Mouse (Mus musculus) kidney, embryonic 16.5 days (tissue): ENCODE results near the gene Tex14. TPM values are rescaled to one million over a fixed set of nuclear protein-coding genes. Genes with fewer than 3 reads are reported as not detected.

ENCODE experiments used
- ATAC-seq: fragments of 200-750 bp; cut with Nextera tagmentation; 2 replicates; pipeline ENCODE4 v1.8.0; 2017; ENCODE audit warnings: moderate TSS enrichment; ENCODE audit not compliant: low FRiP score, low TSS enrichment
- H3K27ac ChIP-seq: fragments of 300-500 bp; sonication (generic); 2 replicates; pipeline ENCODE4 v1.5.1; 2014; ENCODE audit warnings: low read length
- H3K27me3 ChIP-seq: fragments of 300-500 bp; sonication (generic); 2 replicates; pipeline ENCODE4 v1.6.1; 2014; ENCODE audit warnings: low read length, control low read depth, mixed read lengths; ENCODE audit not compliant: insufficient read depth
- H3K36me3 ChIP-seq: fragments of 300-500 bp; sonication (generic); 2 replicates; pipeline ENCODE4 v1.6.1; 2014; ENCODE audit warnings: low read length, control low read depth, mixed read lengths; ENCODE audit not compliant: insufficient read depth
- H3K4me1 ChIP-seq: fragments of 300-500 bp; sonication (generic); 2 replicates; pipeline ENCODE4 v1.6.1; 2014; ENCODE audit warnings: low read length, control low read depth, mixed read lengths; ENCODE audit not compliant: insufficient read depth
- H3K4me2 ChIP-seq: fragments of 300-500 bp; sonication (generic); replicated peaks from 2 replicates; pipeline ENCODE4 v1.6.1; 2014; ENCODE audit warnings: low read depth, low read length
- H3K4me3 ChIP-seq: fragments of 300-500 bp; sonication (generic); 2 replicates; pipeline ENCODE4 v1.5.1; 2014; ENCODE audit warnings: mild to moderate bottlenecking, low read length
- H3K9ac ChIP-seq: fragments of 300-500 bp; sonication (generic); replicated peaks from 2 replicates; pipeline ENCODE4 v1.6.1; 2014; ENCODE audit warnings: low read length
- H3K9me3 ChIP-seq: fragments of 300-500 bp; sonication (generic); 2 replicates; pipeline ENCODE4 v1.6.1; 2016; ENCODE audit warnings: low read length, control low read depth
- WGBS: fragments of 180-500 bp; shearing (Covaris S2); extraction: QIAGEN DNeasy Blood & Tissue Kit; methylation state at CpG from one replicate; pipeline ENCODE4 v1.1.7; 2014; 5-methylcytosine and 5-hydroxymethylcytosine counted together
- polyA plus RNA-seq: library from polyadenylated mRNA; unstranded; fragments of >200 nt; fragmentation: Nextera tagmentation; extraction: Ambion mirVana; gene quantifications from 2 replicates; pipeline ENCODE4 v1.2.1, GENCODE M21; 2015

Gene Tex14
- polyA plus RNA-seq, 1 experiment from 2014 or later, result 0.31 TPM

DNA sequence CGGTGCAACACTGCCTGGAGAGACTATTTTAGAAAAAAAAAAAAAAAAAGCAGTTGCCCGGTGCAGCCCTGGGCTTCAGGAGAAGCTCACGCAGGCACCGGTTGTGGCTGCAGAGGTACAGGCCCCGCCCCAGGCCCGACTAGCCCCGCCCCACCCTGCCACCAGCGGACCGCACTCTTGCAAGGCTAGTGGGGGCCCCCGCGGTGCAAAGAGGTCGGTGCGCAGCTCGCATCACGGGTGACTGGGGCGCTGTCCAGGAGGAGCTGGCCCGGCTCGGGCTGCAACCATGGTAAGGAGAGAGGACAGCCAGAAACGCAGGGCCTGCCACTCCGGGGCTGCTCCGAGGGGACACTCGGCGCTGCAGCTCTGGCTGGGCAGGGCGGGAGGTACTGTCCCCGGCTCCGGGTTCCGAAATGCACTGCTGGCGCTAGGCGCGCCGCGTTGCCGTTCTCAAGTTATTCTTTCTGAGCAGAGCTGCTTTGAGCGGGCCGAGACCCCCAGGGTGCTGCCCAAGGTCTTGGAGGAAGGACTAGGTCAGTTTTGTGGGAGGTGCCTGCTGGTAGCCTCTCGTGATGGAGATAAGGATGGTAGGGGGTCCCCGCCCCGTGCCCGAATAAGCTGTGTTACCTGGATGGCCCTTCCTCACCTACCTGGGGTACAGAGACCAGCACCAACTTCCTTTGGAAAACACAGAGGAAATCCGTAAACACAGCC is 173.5 kb downstream of the Tex14 start:
- Histone ChIP-seq H3K36me3 (no peaks in the 10 kb centered on the region), H3K9me3 (no peaks in the 10 kb centered on the region), H3K27me3 (no peaks in the 10 kb centered on the region), H3K9ac (peak overlapping the region; percentile 69), H3K27ac (peak overlapping the region; percentile 85), H3K4me2 (peak overlapping the region; percentile 91), H3K4me1 (peaks cover 54% of the 10 kb centered on the region), H3K4me3 (peak overlapping the region; percentile 53)
- peak; percentile 78 for ATAC-seq
- WGBS, result under 1% methylated on average over 40 of the region's 40 CpGs

GRCm38 (mm10) chr11:87578963-87579601 is 174.2 kb downstream of the Tex14 start:
- H3K27me3 ChIP-seq, result no peaks in the 10 kb centered on the region
- H3K4me3 ChIP-seq, result peak overlapping the region; percentile 53
- peaks cover 48% of the 10 kb centered on the region for H3K4me1 ChIP-seq
- no peaks in the 10 kb centered on the region for H3K9me3 ChIP-seq
- peak overlapping the region; percentile 91 for H3K4me2 ChIP-seq
- ATAC-seq, result no peak
- peak overlapping the region; percentile 85 for H3K27ac ChIP-seq
- H3K36me3 ChIP-seq, result no peaks in the 10 kb centered on the region
- peak overlapping the region; percentile 69 for H3K9ac ChIP-seq
- WGBS, result 14% methylated on average over 10 of the region's 10 CpGs

DNA sequence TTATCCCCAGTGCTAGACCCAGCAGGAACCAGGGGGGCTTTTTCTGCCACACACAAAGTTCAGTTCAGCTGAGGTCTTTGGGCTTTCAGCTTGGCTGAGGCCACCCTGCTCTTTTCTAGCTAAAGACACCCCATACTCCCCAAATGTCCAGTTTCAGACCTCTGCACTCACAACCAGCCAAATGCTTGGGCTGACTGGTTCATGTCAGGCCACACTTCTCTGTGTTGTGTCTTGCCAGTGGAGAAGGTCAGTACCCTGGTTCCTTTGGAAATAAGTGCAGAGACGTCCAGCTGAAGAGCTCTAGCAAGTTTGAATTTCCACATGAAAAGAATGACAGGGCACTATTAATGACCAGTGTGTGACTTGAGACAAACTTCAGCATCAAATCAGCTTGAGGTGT is 174.8 kb downstream of the Tex14 start:
- no peaks in the 10 kb centered on the region for H3K27me3 ChIP-seq
- no peaks in the 10 kb centered on the region for H3K9me3 ChIP-seq
- peak overlapping the region; percentile 53; the same call in 1 of the 2 replicates for H3K9ac ChIP-seq
- peak overlapping the region; percentile 53; the same call in 1 of the 2 replicates for H3K4me3 ChIP-seq
- H3K4me1 ChIP-seq, result peaks cover 46% of the 10 kb centered on the region
- H3K27ac ChIP-seq, result peak overlapping the region; percentile 85; the same call in 1 of the 2 replicates
- WGBS, result 44% methylated on average over 1 of the region's 1 CpGs
- ATAC-seq, result no peak
- H3K36me3 ChIP-seq, result no peaks in the 10 kb centered on the region
- peak overlapping the region; percentile 91 for H3K4me2 ChIP-seq

DNA sequence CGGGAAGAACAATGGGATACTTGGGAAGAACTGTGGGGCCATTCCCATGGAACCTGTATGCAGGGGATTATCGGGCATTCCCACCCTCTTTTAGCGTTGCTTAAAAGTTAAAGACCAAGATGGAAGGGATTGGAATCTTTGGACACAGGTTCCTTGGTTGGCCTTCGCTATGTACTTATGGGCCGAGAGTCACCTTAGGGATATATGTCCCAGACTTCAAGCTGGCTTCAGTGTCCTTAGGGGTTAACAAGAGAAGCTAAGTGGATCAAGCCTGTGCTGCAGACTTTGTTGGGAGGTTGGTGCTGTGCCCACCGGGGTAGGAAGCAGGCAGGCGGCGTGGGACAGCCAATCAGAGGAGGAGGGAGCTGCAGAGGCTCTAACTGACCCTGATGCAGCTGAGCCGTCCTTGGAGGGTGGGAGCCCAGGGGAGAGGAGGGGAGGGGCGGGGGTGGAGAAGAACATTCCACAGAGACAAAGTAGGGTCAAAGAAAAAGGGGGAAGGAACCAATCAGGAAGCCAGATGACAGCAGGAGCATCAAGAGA is 175.7 kb downstream of the Tex14 start:
- no peak overlapping the region for H3K9ac ChIP-seq
- H3K9me3 ChIP-seq, result no peaks in the 10 kb centered on the region
- H3K4me3 ChIP-seq, result no peak overlapping the region
- WGBS, result 58% methylated on average over 10 of the region's 10 CpGs
- H3K27me3 ChIP-seq, result no peaks in the 10 kb centered on the region
- H3K27ac ChIP-seq, result no peak overlapping the region
- H3K4me1 ChIP-seq, result peaks cover 47% of the 10 kb centered on the region
- H3K36me3 ChIP-seq, result no peaks in the 10 kb centered on the region
- ATAC-seq, result no peak
- no peak overlapping the region for H3K4me2 ChIP-seq

DNA sequence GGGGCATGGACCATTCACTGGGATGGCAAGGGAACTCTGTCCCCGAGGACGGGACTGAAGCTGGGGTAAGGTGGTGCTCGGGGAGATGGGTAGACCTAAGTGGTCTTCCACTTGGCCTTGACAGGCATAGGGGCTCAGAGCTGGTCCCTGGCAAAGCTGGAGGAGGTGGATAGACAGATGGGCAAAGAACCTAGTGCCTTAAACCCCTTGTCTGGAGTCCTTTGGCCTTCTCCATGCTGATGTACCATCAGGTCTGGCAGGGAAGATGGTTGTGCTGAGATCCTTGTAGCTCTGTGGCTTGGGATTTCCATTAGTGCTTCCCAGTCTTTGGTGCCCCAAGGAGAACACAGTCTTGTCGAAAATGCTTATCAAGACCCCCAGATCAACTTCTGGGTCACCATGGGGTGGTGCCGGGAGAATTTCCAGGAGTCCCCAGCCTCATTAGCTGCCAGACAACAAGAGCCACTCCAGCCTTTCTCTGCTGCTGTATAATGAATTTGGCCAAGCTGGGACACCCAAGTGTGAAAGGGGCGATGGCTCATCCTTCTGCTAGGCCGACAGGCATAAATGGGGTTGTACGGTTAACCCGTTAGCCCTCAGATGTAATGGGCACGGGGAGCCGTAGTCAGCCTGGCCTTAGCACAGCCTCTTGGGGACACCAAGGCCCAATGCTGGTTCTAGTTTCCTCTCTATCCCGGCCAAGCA is 176.4 kb downstream of the Tex14 start:
- H3K9me3 ChIP-seq, result no peaks in the 10 kb centered on the region
- WGBS, result 88% methylated on average over 12 of the region's 12 CpGs
- no peak for ATAC-seq

GRCm38 (mm10) chr11:87581933-87582710 is 177.3 kb downstream of the Tex14 start:
- Histone ChIP-seq H3K4me3 (no peak overlapping the region), H3K27ac (no peak overlapping the region), H3K9me3 (no peaks in the 10 kb centered on the region), H3K27me3 (no peaks in the 10 kb centered on the region), H3K4me2 (no peak overlapping the region), H3K36me3 (no peaks in the 10 kb centered on the region), H3K4me1 (peaks cover 43% of the 10 kb centered on the region), H3K9ac (no peak overlapping the region)
- 81% methylated on average over 8 of the region's 8 CpGs for WGBS
- no peak for ATAC-seq

More for the DNA sequence above, 176.4 kb downstream of the Tex14 start:
- Histone ChIP-seq H3K4me2 (no peak overlapping the region), H3K27ac (no peak overlapping the region), H3K4me3 (no peak overlapping the region), H3K4me1 (peaks cover 45% of the 10 kb centered on the region), H3K36me3 (no peaks in the 10 kb centered on the region), H3K27me3 (no peaks in the 10 kb centered on the region), H3K9ac (no peak overlapping the region)

GRCm38 (mm10) chr11:87583291-87584034 is 178.6 kb downstream of the Tex14 start:
- H3K27me3 ChIP-seq, result no peaks in the 10 kb centered on the region
- H3K36me3 ChIP-seq, result no peaks in the 10 kb centered on the region
- H3K27ac ChIP-seq, result no peak overlapping the region
- H3K4me3 ChIP-seq, result no peak overlapping the region
- no peak overlapping the region for H3K9ac ChIP-seq
- H3K9me3 ChIP-seq, result no peaks in the 10 kb centered on the region
- peaks cover 37% of the 10 kb centered on the region for H3K4me1 ChIP-seq
- no peak for ATAC-seq
- 87% methylated on average over 6 of the region's 6 CpGs for WGBS
- no peak overlapping the region for H3K4me2 ChIP-seq

DNA sequence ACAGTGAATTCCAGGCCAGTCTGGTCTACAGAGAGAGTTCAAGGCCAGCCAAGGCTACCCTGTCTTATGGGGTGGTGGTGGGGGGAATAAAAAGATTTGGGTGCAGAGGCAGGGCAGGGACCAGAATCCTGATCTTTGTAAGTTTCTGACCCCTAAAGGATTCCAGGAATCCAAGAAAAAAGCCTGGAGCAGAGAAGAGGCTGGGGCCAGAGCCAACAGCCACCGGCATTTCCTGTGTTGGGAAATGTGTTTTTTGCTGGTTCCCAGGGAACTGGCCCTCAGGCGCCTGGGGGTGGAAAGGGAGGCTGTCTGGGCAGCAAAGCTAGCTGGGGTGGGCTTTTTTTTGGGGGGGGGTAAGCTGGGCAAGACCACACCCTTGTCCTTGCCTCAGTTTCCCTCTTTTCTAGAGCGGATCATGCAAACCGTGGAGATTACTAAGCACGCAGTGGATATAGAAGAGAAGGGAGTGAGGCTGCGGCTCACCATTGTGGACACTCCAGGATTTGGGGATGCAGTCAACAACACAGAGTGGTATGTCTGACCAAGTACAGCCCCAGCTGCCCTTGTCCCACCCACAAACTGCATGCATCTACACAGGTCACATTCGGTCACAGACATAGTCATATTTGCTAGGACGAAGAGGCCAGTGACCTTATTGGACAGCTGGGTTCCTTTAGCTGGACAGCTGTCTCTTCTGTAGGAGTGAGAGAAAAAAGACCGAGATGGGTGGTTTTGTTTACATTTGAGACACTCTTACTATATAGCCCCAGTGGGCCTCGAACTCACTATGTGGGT is 180.0 kb downstream of the Tex14 start:
- 0 out of 2 replicates have a peak, but pooled peaks have one; percentile 39 for ATAC-seq
- no peak overlapping the region for H3K4me2 ChIP-seq
- H3K4me3 ChIP-seq, result no peak overlapping the region
- no peak overlapping the region for H3K9ac ChIP-seq
- 61% methylated on average over 10 of the region's 10 CpGs for WGBS
- H3K9me3 ChIP-seq, result no peaks in the 10 kb centered on the region
- no peaks in the 10 kb centered on the region for H3K36me3 ChIP-seq
- H3K27ac ChIP-seq, result peak overlapping the region; percentile 63
- no peaks in the 10 kb centered on the region for H3K27me3 ChIP-seq
- peaks cover 25% of the 10 kb centered on the region for H3K4me1 ChIP-seq
